Mouse (Mus musculus): ENCODE measurements around the gene Caly.
A peak's percentile ranks its signal among the peaks of the same experiment; 100 is the strongest.

Gene Caly

DNA sequence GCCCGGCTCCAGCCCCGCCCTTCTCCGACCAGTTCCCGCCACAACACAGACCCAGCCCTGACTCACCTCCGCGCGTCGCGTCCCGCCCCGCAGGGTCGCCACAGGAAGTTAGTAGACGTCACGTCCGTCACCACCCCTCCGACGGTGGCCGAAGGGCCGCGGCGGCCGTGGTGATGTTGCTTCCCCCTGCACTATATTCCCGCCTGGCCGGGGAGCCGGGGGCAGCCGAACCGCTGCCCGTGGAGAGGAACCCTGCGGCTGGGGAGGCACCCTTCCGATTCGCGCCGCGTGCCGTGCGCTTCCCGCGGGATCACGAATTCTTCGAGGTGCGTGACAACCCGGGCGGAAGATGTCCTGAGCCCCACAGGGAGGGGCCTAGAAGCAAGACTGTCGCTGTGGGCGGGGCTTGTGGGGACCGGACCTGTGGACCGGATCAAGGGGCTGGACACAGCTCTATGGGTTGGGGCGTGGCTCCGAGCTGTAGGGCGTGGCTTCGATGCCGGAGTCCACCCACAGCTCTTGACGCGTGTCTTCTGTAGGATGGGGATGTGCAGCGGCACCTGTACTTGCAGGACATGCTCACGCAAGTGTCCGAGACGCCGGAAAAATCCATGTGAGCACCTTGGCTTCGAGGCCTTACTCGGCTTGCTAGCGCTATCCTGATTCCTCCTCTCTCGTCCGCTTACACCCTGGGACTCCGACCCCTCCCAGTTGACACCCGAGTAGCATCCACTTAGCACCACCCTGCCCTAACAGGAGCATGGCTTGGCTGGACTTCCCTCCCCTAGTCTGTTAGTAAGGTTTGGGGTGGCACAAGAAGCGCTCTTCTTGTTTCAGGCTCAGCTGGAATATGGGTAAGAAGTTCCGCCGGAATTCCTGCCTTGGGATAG, 45.8 kb downstream of the Caly start, which contains the start of the genes Zfp511 and Tubgcp2:
Gene Zfp511 (plus strand): TSS at position 111 of the 890 bp plus-strand sequence.
Gene Tubgcp2 (minus strand): TSS at position 389 of the 890 bp plus-strand sequence.
- peak; percentile 99 for DNase-seq (ENCODE audit: low spot score)

DNA sequence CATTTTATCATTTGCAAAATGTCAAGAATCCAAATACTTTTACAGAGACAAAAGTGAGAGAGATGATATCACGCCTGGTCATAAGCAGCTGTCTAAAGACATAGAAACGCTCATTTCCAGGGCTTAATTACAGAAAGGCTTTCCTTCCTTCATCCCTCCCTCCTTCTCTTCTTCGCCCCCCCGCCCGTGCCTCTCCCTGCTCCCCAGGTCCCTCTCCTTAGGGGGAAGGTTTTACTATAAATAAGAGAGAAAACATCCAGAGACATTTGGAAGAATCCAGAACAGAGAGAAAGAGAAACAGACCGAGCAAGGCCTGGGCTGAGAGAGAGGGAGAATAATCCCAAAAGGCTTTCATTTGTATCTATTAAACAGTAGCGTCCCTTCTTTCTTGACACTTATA, 46.9 kb downstream of the Caly start:
- no peak for DNase-seq (ENCODE audit: low spot score)

DNA sequence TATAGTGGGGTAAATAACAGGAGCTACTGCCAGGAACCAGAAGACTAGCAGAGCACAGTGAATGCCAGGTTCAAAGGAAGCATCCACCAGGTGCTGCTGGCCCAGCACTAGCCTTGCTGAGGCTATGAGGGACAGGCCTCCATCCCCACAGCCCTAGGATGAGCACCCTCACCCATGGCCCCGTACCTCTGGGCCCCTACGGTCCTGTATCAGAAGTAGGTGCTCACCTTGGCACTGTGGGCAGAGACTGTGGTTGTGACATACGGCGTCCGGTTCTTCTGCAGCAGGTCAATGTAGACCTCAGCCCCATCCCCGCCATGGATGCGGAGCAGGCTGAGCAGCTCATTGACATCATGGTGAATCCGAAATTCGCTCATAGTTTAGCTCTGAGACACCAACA, 49.0 kb downstream of the Caly start:
- no peak for DNase-seq (ENCODE audit: low spot score)

DNA sequence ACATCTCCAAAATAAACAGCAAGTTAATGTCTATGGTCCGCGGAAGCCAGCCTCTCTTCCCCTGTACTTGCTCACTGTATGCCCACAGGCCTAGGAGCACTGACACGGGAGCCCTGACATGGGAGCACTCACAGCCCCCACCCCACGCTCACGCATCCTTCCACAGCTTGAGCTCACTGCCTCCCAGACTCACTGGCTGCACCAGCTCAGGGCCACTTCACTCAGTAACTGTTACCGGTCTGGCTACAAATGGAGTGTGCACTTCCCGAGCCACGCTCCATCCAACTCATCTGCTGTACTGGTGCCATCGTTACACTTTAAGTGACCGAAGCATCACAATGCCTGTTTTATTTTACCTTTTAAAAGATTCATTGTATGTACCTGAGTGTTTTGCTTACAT, 50.0 kb downstream of the Caly start:
- DNase-seq (ENCODE audit: low spot score), result peak; percentile 2

DNA sequence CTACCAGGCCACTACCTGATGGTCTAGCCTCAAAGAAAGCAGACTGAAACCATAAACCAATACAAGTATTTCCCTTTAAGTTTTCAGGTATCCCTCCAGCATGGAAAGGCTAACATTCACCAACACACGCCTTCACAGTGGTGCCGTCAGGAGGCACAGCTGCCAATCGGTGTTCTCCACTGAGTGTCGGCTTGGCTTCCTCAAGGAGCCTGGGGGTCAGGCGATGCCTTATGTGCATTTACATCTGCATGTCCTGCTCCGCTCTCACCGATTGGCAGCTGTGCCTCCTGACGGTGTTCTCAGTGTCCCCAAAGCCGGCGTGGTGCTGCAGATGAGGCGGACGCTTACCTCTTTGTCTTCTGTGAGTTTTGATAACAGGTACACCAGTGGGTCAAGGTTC, 50.6 kb downstream of the Caly start:
- DNase-seq (ENCODE audit: low spot score), result peak; percentile 3
